Mouse (Mus musculus): Measurements from ENCODE around the gene Gtf2ird2.

- no peak for TF ChIP-seq POLR2A (IDR thresholded peaks at IDR 0.05; ENCODE audit: low read depth, low read length)
- no peak for TF ChIP-seq CTCF (IDR thresholded peaks at IDR 0.05; ENCODE audit: extremely low read depth, insufficient read length, insufficient replicate concordance, low read depth, low read length)
These were observed 14.6 kb upstream of the Gtf2ird2 start for GRCm38 (mm10) chr5:134169231-134169630.
